Mouse (Mus musculus) fibroblast of lung, adult 2 months (primary cell): ENCODE data around the gene Tubgcp5.

Source experiments
- DNase-seq: peaks from one replicate; pipeline ENCODE4 v3.0.0-alpha.2; 2011; ENCODE audit warnings: low read depth

Tubgcp5 gene

DNA sequence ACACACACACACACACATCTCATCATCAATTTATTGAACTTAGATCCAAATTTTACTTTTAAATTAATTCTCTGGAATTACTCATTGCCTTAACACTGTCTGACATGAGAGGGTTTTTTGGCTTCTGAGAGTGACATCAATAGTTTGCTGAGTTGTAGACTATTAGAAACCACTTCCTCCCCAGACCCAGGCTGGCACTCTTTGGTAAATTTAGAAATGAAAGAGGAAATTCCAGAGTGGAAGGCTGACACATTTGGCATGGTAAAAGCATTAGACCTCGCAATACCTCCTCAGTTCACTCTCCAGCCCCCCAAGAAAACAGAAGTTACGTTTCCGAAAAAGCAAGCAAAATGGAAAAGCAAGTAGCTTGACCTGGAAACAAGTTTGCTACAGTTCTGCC, 58.8 kb downstream of the Tubgcp5 start:
- peak; percentile 25 for DNase-seq

DNA sequence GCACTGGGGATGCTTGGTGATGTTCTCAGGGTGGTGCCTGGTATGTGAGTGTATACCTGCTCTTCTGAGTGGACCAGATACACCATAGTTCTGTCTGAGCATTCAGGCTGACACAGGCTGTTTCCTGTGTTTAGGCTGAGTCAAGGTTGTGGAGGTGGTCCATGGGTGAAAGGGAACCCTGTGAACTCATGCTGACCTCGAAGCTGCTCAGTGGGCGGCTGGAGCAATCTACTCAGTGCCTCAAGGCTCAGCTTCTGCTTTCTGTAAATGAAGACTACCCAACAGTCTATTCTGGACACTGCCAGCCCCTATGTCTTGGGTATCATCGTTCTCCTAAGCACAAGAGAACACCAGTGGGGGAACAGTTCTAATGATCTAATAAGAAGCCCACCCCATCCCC, 61.6 kb downstream of the Tubgcp5 start:
- no peak for DNase-seq

DNA sequence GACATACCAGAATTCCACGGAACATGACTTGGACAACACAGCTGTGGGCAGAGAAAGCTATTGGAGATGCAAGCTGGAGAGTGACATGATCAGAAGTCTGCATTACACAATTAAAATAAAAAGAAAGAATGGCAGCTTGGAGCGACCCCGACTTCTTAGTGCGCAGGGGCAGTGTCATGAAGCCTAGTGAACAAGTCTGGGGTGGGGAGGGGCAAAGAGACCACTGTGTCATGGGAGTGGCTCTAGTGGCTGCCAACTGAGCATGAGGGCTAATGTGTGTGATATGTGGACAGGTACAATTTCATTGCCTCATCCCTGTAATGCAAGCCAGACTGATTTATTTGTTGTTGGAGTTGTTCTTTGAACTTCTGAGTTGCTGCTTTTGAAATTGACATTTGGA, 62.8 kb downstream of the Tubgcp5 start:
- DNase-seq, result no peak

GRCm38 (mm10) chr7:55857729-55858128, 63.8 kb downstream of the Tubgcp5 start:
- no peak for DNase-seq

- no peak for DNase-seq
Observed at GRCm38 (mm10) chr7:55858836-55859517, 65.0 kb downstream of the Tubgcp5 start.

- DNase-seq, result no peak
Observed at GRCm38 (mm10) chr7:55859518-55859872, 65.5 kb downstream of the Tubgcp5 start.

- DNase-seq, result no peak
Observed at GRCm38 (mm10) chr7:55859956-55860355, 66.0 kb downstream of the Tubgcp5 start.

- peak; percentile 53 for DNase-seq
Observed at GRCm38 (mm10) chr7:55861175-55861574, 67.2 kb downstream of the Tubgcp5 start.

DNA sequence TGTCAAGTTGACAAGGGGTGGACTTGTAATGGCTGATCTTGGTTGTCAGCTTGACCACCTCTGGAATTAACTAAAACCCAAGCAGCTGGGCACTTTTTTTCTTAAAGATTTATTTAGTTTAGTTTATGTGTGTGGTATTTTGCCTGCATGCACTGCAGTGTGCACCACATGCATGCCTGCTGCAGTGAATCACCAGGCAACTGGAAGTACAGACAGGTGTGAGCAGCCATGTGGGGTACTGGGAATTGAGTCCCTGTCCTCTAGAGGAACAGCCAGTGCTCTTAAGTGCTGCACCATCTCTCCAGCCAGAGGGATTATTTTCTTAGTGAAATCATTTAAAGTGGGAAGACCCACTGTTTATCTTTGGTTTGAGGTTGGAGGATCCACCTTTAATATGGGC, 71.1 kb downstream of the Tubgcp5 start:
- no peak for DNase-seq

DNA sequence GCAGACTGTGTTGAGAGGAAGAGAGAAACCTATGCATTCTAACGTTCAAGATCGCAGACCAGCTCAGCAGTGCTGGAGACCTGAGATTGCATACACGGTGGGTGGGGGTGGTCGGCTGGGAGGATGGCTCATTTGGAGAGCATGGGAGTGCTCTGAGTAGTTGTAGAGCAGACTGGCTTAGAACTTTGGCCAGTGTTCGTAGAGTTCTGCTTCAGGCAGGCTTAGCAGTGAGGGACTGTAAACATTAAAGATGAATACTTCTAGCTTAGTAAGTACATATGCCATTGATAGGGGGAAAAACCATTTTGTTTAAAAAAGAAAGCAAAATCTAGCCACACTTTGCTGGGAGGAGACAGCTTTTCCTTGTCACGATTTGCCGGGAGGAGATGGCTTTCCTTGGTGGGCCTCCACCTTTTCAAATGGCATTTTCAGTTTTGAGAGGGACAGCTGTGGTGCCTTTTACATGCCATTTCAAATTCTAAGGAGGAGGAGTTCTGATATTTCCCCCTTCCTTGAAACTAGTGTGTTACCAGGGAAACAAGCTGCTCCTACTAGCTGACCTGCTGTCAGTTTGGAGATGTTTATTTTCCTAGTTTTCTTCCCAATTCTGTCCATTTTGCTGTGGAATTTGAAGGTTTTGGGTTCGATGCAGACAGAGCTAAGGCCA, 71.9 kb downstream of the Tubgcp5 start:
- no peak for DNase-seq

DNA sequence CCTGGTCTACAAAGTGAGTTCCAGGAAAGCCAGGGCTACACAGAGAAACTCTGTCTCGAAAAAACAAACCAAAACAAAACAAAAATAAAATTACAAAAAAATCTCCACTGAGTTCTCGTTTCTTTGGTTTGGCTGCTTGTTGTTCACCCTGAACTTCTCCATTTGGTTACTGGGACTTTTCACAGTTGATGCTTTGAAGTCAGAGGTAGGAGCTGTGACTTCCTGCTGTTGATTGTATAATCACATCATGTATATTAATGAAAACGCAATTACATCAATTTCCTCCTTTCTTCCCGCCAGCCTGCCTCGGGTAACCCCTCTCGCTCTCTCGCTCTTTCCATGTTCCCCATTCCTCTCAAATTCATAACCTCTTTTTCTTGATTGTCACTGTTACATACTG, 74.3 kb downstream of the Tubgcp5 start:
- DNase-seq, result no peak

- no peak for DNase-seq
Observed at GRCm38 (mm10) chr7:55869220-55869619, 75.3 kb downstream of the Tubgcp5 start.

DNA sequence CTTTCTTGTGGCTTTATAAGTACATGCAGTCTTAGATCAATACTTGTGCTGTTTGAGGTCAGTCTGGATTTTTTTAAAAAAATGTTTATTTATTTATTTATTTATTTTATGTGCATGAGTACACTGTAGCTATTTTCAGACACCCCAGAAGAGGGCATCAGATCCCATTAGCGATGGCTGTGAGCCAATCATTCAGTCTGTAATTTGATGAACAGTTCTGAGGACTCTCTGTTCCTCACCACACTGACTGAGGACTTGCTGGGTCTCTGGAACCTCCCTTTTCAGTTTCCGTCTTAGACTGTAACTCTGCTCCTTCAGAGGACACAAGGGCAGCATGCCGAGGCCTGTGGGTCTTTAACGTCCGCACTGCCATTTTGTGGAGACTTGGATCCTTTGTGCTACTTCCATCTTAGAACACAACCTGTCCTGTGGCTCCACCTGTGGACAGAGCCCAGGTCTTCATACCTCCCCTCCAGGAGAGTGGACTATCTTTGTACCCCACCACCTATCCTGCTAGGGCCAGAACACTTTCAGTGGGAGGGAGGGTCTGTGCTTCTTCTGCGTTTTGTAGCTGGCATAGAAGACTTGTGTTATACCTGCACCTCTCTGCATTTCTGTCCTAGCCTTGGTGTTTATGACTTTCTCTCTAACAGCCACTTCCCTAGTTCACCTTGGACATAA, 76.5 kb downstream of the Tubgcp5 start:
- no peak for DNase-seq

GRCm38 (mm10) chr7:55871476-55871875, 77.5 kb downstream of the Tubgcp5 start:
- no peak for DNase-seq

DNA sequence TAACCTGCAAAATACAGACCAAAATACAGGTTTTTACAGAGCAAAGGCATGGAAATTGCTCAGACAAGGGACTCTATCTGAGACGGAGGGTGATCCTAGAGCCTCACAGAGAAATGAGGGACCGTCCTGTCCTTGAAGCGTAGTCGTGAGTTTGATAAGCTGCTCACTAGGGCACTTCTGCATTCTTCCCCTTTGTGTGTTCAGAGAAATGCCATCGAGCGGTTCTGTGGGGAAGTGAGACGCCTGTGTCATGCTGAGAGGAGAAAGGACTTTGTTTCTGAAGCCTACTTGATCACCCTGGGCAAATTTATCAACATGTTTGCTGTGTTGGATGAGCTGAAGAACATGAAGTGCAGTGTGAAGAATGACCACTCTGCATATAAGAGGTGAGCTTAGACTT, 80.7 kb downstream of the Tubgcp5 start:
- DNase-seq, result no peak

DNA sequence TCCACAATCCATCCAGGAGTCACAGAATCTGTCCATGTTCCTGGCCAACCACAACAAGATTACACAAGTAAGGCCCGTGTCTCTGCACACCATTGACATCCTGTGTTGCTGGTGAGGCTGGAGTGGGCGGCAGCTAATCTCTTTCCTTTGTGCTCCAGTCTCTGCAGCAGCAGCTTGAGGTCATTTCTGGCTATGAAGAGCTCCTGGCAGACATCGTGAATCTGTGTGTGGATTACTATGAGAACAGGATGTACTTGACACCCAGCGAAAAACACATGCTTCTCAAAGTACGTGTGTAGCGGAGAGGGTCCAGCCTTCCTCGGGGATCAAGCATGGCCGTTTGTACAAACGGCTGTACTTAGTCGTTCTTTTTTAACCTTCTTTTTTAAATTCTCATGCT, 83.8 kb downstream of the Tubgcp5 start:
- no peak for DNase-seq

DNA sequence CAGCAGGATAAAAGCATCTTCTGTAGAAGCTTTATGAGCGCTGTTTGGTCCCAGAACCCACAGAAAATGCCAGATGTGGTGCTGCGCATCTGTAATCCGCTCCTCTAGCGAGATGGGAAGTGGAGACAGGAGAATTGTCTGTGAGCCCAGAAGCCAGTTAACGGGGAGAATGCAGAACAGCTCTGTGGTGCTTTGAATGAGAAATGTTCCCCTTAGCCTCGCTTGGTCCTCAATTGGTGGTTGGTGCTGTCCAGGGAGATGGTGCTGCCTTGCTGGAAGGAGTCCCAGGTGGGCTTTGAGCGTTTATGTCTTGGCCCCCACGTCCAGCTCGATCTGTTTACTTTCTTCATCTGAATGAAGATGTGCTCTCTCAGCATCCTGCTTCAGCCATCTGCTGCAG, 86.9 kb downstream of the Tubgcp5 start:
- DNase-seq, result no peak
